Mouse (Mus musculus) stomach, embryonic 16.5 days (tissue): ENCODE measurements around the gene Arhgap42. TPM values are rescaled to one million over a fixed set of nuclear protein-coding genes. Genes with fewer than 3 reads are reported as not detected.

Experiments used
- ATAC-seq: fragments of 200-750 bp; cut with Nextera tagmentation; 2 replicates; pipeline ENCODE4 v1.8.0; 2017; ENCODE audit warnings: moderate number of reproducible peaks, moderate TSS enrichment; ENCODE audit not compliant: insufficient read depth, low FRiP score
- H3K27ac ChIP-seq: fragments of 300-500 bp; sonication (generic); 2 replicates; pipeline ENCODE4 v1.5.1; 2014; ENCODE audit warnings: low read length
- H3K27me3 ChIP-seq: fragments of 300-500 bp; sonication (generic); 2 replicates; pipeline ENCODE4 v1.6.1; 2014; ENCODE audit warnings: low read length, control low read depth, mixed read lengths; ENCODE audit not compliant: control insufficient read depth, insufficient read depth
- H3K36me3 ChIP-seq: fragments of 300-500 bp; sonication (generic); 2 replicates; pipeline ENCODE4 v1.6.1; 2014; ENCODE audit warnings: low read length; ENCODE audit not compliant: control insufficient read depth, insufficient read depth
- H3K4me1 ChIP-seq: fragments of 300-500 bp; sonication (generic); 2 replicates; pipeline ENCODE4 v1.6.1; 2014; ENCODE audit warnings: low read length, control low read depth, mixed read lengths; ENCODE audit not compliant: control insufficient read depth, insufficient read depth
- H3K4me2 ChIP-seq: fragments of 300-500 bp; sonication (generic); 2 replicates; pipeline ENCODE4 v1.6.1; 2014; ENCODE audit warnings: low read depth, low read length, mixed read lengths
- H3K4me3 ChIP-seq: fragments of 300-500 bp; sonication (generic); replicated peaks from 2 replicates; pipeline ENCODE4 v1.5.1; 2014; ENCODE audit warnings: mild to moderate bottlenecking, low read length
- H3K9ac ChIP-seq: fragments of 300-500 bp; sonication (generic); 2 replicates; pipeline ENCODE4 v1.6.1; 2014; ENCODE audit warnings: low read length
- H3K9me3 ChIP-seq: fragments of 300-500 bp; sonication (generic); replicated peaks from 2 replicates; pipeline ENCODE4 v1.6.1; 2016; ENCODE audit warnings: low read length, control low read depth; ENCODE audit not compliant: control insufficient read depth
- WGBS: fragments of 180-500 bp; shearing (Covaris S2); extraction: QIAGEN DNeasy Blood & Tissue Kit; methylation state at CpG from one replicate; pipeline ENCODE4 v1.1.7; 2014; 5-methylcytosine and 5-hydroxymethylcytosine counted together
- polyA plus RNA-seq: library from polyadenylated mRNA; unstranded; fragments of >200 nt; fragmentation: Nextera tagmentation; extraction: Ambion mirVana; gene quantifications from 2 replicates; pipeline ENCODE4 v1.2.1, GENCODE M21; 2015

Gene Arhgap42
- polyA plus RNA-seq, 1 experiment from 2014 or later: 27.2 TPM

DNA sequence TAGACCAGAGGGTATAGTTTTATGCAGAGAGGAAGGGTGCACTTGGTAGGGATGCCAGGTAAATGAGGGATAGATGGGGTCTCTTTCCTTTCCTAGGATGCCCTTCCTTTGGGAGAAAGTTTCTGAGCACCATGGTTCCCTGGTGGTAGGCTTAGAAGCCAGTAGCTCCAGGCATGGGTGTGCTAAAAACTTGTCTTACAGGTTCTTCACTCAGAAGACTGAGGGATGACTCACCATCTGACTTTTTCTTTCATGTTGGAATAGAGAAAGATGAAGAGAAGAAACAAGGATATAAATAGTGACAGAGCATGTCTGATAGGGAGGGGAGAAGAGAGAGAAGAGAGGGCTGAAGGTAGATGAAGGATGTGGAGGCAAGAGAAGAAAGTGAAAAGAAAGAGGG lies 7.1 kb upstream of the Arhgap42 start:
- Histone ChIP-seq H3K4me3 (no peak overlapping the region), H3K9ac (no peak overlapping the region), H3K27me3 (no peaks in the 10 kb centered on the region), H3K27ac (no peak overlapping the region), H3K9me3 (no peaks in the 10 kb centered on the region), H3K36me3 (no peaks in the 10 kb centered on the region), H3K4me1 (peaks cover 3% of the 10 kb centered on the region; the same call in 1 of the 2 replicates), H3K4me2 (no peak overlapping the region)
- ATAC-seq: no peak

DNA sequence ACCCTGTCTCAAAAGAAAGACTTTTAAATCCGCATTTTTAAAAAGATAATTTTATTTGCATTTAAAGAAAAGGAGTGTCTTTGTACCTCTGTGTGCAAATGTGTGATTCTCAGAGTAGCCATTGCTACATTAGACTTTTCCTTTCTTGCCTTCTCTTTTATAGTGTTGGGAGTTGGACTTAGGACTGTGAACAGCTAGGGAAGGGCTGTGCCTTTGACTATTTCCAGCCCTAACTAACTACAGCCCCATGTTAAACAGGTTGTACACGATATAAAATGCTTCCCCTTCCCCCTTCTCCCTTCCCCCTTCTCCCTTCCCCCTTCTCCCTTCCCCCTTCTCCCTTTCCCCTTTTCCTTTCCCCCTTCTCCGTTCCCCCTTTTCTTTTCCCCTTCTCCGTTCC lies 4.9 kb upstream of the Arhgap42 start:
- Histone ChIP-seq H3K27me3 (no peaks in the 10 kb centered on the region), H3K36me3 (no peaks in the 10 kb centered on the region), H3K4me2 (no peak overlapping the region), H3K9me3 (no peaks in the 10 kb centered on the region), H3K4me1 (peaks cover 3% of the 10 kb centered on the region; the same call in 1 of the 2 replicates), H3K9ac (no peak overlapping the region), H3K4me3 (no peak overlapping the region), H3K27ac (no peak overlapping the region)
- WGBS: 63% methylated on average over 4 of the region's 4 CpGs
- ATAC-seq: no peak

DNA sequence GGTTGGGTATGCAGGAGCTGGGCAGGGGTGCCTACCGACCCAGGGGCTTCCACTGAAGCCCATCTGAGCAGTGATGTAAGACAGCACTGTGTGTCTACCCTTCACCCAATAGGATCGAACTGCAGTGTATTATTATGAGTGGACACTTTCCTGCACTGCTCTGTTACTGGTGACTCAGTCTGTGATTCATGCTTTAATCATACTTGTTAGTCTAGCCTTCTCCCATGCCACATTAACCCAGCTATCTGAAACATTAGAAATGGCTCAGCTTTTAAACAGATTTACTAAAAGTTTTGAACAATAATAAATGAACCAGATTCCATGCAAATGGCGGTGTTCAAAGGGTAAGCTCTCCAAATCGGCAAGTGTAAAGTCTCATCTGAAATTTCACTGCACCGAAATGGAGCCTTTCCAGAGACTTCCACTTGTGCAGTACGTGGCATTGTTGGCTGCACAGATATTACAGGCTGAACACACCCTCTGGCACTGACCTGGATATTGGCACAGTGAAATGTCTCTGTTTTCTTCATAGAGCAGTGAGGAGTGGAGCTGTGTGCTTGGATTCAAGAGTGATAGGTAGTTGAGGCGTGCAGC lies 2.4 kb upstream of the Arhgap42 start:
- no peaks in the 10 kb centered on the region for H3K36me3 ChIP-seq
- H3K4me2 ChIP-seq: no peak overlapping the region
- peaks cover 9% of the 10 kb centered on the region; the same call in 1 of the 2 replicates for H3K4me1 ChIP-seq
- H3K4me3 ChIP-seq: no peak overlapping the region
- no peak overlapping the region for H3K9ac ChIP-seq
- H3K27ac ChIP-seq: no peak overlapping the region
- H3K9me3 ChIP-seq: no peaks in the 10 kb centered on the region
- ATAC-seq: no peak
- no peaks in the 10 kb centered on the region for H3K27me3 ChIP-seq
- WGBS: 80% methylated on average over 7 of the region's 7 CpGs

DNA sequence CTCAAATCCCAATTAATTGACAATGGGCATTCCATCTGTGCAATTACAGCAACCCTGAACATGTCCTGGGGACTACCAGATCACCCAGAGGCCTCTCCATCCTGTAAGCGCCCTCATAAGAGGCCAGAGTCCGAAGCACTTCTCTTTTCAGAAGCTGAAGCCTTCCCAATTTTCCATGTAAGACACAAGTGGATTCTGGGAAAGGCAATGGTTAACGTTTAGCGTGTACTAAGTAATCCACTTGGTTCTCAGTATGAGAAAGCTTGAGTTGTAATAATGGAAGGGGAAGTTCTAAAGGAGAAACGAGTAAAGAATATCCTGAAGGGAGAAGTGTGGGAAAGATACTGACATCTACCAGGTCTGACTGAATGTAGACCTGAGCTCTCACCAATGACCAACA lies 1.4 kb downstream of the Arhgap42 start:
- Histone ChIP-seq H3K27ac (no peak overlapping the region), H3K4me3 (peak overlapping the region; percentile 79), H3K9me3 (no peaks in the 10 kb centered on the region), H3K9ac (peak overlapping the region; percentile 88), H3K4me1 (peaks cover 9% of the 10 kb centered on the region; the same call in 1 of the 2 replicates), H3K4me2 (peak overlapping the region; percentile 52), H3K36me3 (no peaks in the 10 kb centered on the region), H3K27me3 (no peaks in the 10 kb centered on the region)
- WGBS: 42% methylated on average over 5 of the region's 5 CpGs
- ATAC-seq: no peak

DNA sequence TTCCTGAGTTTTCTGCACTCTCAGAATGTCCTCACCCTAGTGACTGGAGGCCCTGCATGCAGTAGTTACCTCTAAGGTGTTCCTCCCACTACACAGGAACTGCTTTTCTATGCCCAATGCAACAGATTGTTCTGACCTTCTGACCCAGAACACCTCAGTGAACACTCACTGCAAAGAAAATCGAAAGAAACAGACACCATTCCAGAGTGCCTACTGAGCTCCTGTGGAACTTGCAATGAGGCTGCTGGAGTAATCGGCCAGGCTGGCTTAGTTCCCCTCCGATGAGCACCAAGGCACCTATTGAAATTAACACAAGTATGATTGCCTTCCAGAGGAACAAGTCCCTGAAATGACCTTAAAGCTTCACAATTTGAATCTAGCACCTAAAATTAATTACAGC lies 9.2 kb downstream of the Arhgap42 start:
- ATAC-seq: no peak
- Histone ChIP-seq H3K27ac (no peak overlapping the region), H3K36me3 (no peaks in the 10 kb centered on the region), H3K9ac (no peak overlapping the region), H3K27me3 (no peaks in the 10 kb centered on the region), H3K9me3 (no peaks in the 10 kb centered on the region), H3K4me1 (no peaks in the 10 kb centered on the region), H3K4me2 (no peak overlapping the region), H3K4me3 (no peak overlapping the region)
- 63% methylated on average over 3 of the region's 3 CpGs for WGBS

DNA sequence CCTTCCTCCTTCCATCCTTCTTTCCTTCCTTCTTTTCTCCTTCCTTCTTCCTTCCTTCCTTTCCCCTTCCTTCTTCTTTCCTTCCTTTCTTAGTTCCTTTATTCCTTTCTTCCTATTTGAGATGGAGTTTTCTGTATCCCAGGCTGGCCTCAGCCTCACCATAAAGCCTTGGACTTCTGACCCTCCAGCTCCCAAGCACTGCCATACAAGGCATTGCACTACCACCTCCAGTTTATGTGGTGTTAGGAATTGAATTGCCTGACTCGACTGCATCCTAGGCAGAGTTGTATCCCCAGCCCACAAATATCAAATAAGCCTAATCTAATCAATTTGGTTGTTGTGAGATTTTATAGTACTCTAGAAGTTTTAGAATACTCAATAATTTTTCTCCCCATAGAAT lies 14.1 kb downstream of the Arhgap42 start:
- H3K9me3 ChIP-seq: no peaks in the 10 kb centered on the region
- no peak for ATAC-seq
- H3K4me1 ChIP-seq: peaks cover 3% of the 10 kb centered on the region; the same call in 1 of the 2 replicates
- no peaks in the 10 kb centered on the region for H3K36me3 ChIP-seq
- no peaks in the 10 kb centered on the region for H3K27me3 ChIP-seq
- H3K4me3 ChIP-seq: no peak overlapping the region
- H3K4me2 ChIP-seq: no peak overlapping the region
- no peak overlapping the region for H3K27ac ChIP-seq
- 65% methylated on average over 1 of the region's 1 CpGs for WGBS
- no peak overlapping the region for H3K9ac ChIP-seq

DNA sequence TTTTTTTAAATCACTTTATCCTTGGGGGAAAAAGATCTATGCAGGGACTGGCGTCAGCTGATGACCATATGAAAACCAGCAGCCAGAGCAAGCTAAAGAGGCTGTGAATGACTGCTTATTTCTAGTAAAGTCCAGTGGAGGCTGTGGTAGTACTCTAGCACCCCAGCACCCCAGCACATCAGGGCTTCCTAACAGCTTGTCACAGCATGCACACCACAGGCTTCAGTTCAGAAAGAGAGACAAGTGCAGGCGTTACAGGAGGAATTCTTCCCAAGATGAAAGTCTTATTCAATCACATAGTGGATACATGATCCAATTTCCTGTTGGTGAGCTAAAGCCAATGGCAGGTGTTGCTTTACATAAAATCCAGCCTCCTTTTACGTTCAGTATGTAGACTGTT lies 15.5 kb downstream of the Arhgap42 start:
- no peak for ATAC-seq
- no peak overlapping the region for H3K27ac ChIP-seq
- H3K4me3 ChIP-seq: no peak overlapping the region
- no peaks in the 10 kb centered on the region for H3K36me3 ChIP-seq
- 62% methylated on average over 3 of the region's 3 CpGs for WGBS
- no peak overlapping the region for H3K4me2 ChIP-seq
- no peaks in the 10 kb centered on the region for H3K27me3 ChIP-seq
- no peak overlapping the region for H3K9ac ChIP-seq
- H3K9me3 ChIP-seq: no peaks in the 10 kb centered on the region
- peaks cover 6% of the 10 kb centered on the region; the same call in 1 of the 2 replicates for H3K4me1 ChIP-seq

DNA sequence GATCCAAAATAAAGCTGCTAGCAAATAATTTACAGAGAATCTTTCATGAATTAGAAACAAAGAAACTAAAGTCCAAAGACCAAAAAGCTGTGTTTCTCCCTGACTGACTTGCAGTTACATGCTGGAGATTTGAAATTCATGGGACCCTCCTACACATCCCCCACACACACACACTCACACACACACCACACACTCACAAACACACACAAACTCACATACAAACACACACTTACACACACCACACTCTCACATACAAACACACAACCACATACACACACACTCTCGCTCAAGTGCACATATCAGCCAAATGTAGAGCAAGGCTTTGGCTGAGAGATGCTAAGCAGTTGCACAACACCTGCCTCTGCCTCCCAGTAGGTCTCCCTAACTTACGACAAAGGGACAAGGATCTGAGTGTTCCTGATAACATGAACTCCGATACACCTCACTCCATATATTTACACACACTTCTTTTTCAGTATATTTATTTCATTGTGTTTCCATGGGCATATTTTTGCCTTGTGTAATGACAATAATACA lies 16.9 kb downstream of the Arhgap42 start:
- no peak for ATAC-seq
- no peaks in the 10 kb centered on the region for H3K27me3 ChIP-seq
- H3K27ac ChIP-seq: no peak overlapping the region

DNA sequence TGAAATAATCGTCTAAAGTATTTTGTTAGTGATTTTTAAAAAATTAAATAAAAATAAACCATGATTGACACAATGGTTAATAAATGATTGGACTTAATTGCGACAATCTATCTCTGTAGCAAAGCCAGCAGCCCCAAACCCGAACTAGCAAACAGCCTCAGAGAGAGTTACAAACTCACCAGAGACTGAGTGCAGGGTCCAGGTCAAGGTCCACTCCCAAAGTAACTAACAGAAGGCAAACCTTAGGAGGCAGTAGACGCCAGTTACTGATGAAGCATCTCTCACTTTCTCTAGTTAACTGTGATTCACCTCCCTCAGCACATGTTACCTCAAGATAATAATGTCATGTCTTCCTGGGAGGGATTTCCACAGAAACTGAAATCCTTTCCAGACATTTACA lies 17.7 kb downstream of the Arhgap42 start:
- no peak overlapping the region for H3K9ac ChIP-seq
- H3K27ac ChIP-seq: no peak overlapping the region
- no peaks in the 10 kb centered on the region for H3K27me3 ChIP-seq
- ATAC-seq: no peak
- H3K36me3 ChIP-seq: no peaks in the 10 kb centered on the region
- WGBS: 63% methylated on average over 4 of the region's 4 CpGs
- H3K9me3 ChIP-seq: no peaks in the 10 kb centered on the region
- H3K4me3 ChIP-seq: no peak overlapping the region
- peaks cover 6% of the 10 kb centered on the region; the same call in 1 of the 2 replicates for H3K4me1 ChIP-seq
- H3K4me2 ChIP-seq: no peak overlapping the region

More for the DNA sequence above, 16.9 kb downstream of the Arhgap42 start:
- H3K4me2 ChIP-seq: no peak overlapping the region
- no peak overlapping the region for H3K4me3 ChIP-seq
- peaks cover 6% of the 10 kb centered on the region; the same call in 1 of the 2 replicates for H3K4me1 ChIP-seq
- WGBS: 67% methylated on average over 3 of the region's 3 CpGs
- H3K9me3 ChIP-seq: no peaks in the 10 kb centered on the region
- H3K9ac ChIP-seq: no peak overlapping the region
- no peaks in the 10 kb centered on the region for H3K36me3 ChIP-seq
